Mouse (Mus musculus): ENCODE data around the gene Cblb. TPM values are rescaled to one million over a fixed set of nuclear protein-coding genes. Genes with fewer than 3 reads are reported as not detected.

The Cblb gene
- total RNA-seq, 2 experiments from 2014 or later: 20.3 to 21.9 TPM

- Histone ChIP-seq H3K27ac (0 out of 2 replicates have a peak overlapping the region, but pooled peaks have one; percentile 19), H3K4me3 (no peak overlapping the region)
- intact Hi-C loops (cut with DNase I): no loop called here
- no peak for DNase-seq (ENCODE audit: extremely low spot score in 1 of 2, low spot score in 2 of 2)
- TF ChIP-seq CTCF (IDR thresholded peaks at IDR 0.05): no peak
These were observed 83.4 kb downstream of the Cblb start for GRCm38 (mm10) chr16:52114473-52114872.

GRCm38 (mm10) chr16:52119003-52119402, 88.0 kb downstream of the Cblb start:
- no peak for TF ChIP-seq CTCF (IDR thresholded peaks at IDR 0.05)
- no peak for DNase-seq (ENCODE audit: extremely low spot score in 1 of 2, low spot score in 2 of 2)
- intact Hi-C loops (cut with DNase I): no loop called here

GRCm38 (mm10) chr16:52124974-52125373, 93.9 kb downstream of the Cblb start:
- Histone ChIP-seq H3K27ac (no peak overlapping the region), H3K4me3 (no peak overlapping the region)
- DNase-seq (ENCODE audit: extremely low spot score in 1 of 2, low spot score in 2 of 2): no peak
- no peak for TF ChIP-seq CTCF (IDR thresholded peaks at IDR 0.05)
- intact Hi-C loops (cut with DNase I): no loop called here

More at GRCm38 (mm10) chr16:52119003-52119402, 88.0 kb downstream of the Cblb start:
- Histone ChIP-seq H3K27ac (no peak overlapping the region), H3K4me3 (no peak overlapping the region)

- no peak overlapping the region for H3K27ac ChIP-seq
- H3K4me3 ChIP-seq: no peak overlapping the region
- TF ChIP-seq CTCF (IDR thresholded peaks at IDR 0.05): no peak
- intact Hi-C loops (cut with DNase I): no loop called here
- no peak for DNase-seq (ENCODE audit: extremely low spot score in 1 of 2, low spot score in 2 of 2)
These were observed 94.9 kb downstream of the Cblb start for GRCm38 (mm10) chr16:52125896-52126295.

GRCm38 (mm10) chr16:52129357-52129905, 98.4 kb downstream of the Cblb start:
- Histone ChIP-seq H3K4me3 (no peak overlapping the region), H3K27ac (no peak overlapping the region)
- intact Hi-C loops (cut with DNase I): no loop called here
- no peak for TF ChIP-seq CTCF (IDR thresholded peaks at IDR 0.05)
- no peak for DNase-seq (ENCODE audit: extremely low spot score in 1 of 2, low spot score in 2 of 2)

- Histone ChIP-seq H3K27ac (no peak overlapping the region), H3K4me3 (no peak overlapping the region)
- TF ChIP-seq CTCF (IDR thresholded peaks at IDR 0.05): no peak
- DNase-seq (ENCODE audit: extremely low spot score in 1 of 2, low spot score in 2 of 2): no peak
- intact Hi-C loops (cut with DNase I): loop anchor here (5.0 kb wide), 1 partner anchor 101 kb away; the partner anchor contains the start of gene Cblb
These were observed 101.9 kb downstream of the Cblb start for GRCm38 (mm10) chr16:52132808-52133490.

- peak; percentile 58 to 65 for DNase-seq (ENCODE audit: extremely low spot score in 1 of 2, low spot score in 2 of 2)
- Histone ChIP-seq H3K4me3 (peak overlapping the region; percentile 35), H3K27ac (peak overlapping the region; percentile 90)
- intact Hi-C loops (cut with DNase I): loop anchor here (5.0 kb wide), 1 partner anchor 102 kb away; the partner anchor contains the start of gene Cblb
- TF ChIP-seq CTCF (IDR thresholded peaks at IDR 0.05): no peak
These were observed 103.7 kb downstream of the Cblb start for GRCm38 (mm10) chr16:52134631-52135227.

GRCm38 (mm10) chr16:52135689-52136390, 104.8 kb downstream of the Cblb start:
- no peak overlapping the region for H3K4me3 ChIP-seq
- TF ChIP-seq CTCF (IDR thresholded peaks at IDR 0.05): no peak
- intact Hi-C loops (cut with DNase I): no loop called here
- H3K27ac ChIP-seq: peak overlapping the region; percentile 90
- DNase-seq (ENCODE audit: extremely low spot score in 1 of 2, low spot score in 2 of 2): no peak

GRCm38 (mm10) chr16:52143101-52143500, 112.1 kb downstream of the Cblb start:
- Histone ChIP-seq H3K27ac (no peak overlapping the region), H3K4me3 (no peak overlapping the region)
- intact Hi-C loops (cut with DNase I): no loop called here
- no peak for TF ChIP-seq CTCF (IDR thresholded peaks at IDR 0.05)
- DNase-seq (ENCODE audit: extremely low spot score in 1 of 2, low spot score in 2 of 2): no peak

- intact Hi-C loops (cut with DNase I): no loop called here
- Histone ChIP-seq H3K27ac (no peak overlapping the region), H3K4me3 (no peak overlapping the region)
- no peak for DNase-seq (ENCODE audit: extremely low spot score in 1 of 2, low spot score in 2 of 2)
- TF ChIP-seq CTCF (IDR thresholded peaks at IDR 0.05): no peak
These were observed 112.8 kb downstream of the Cblb start for GRCm38 (mm10) chr16:52143818-52144217.

GRCm38 (mm10) chr16:52144792-52145191, 113.8 kb downstream of the Cblb start:
- no peak for DNase-seq (ENCODE audit: extremely low spot score in 1 of 2, low spot score in 2 of 2)
- intact Hi-C loops (cut with DNase I): no loop called here
- no peak overlapping the region for H3K27ac ChIP-seq

GRCm38 (mm10) chr16:52145552-52145951, 114.5 kb downstream of the Cblb start:
- no peak overlapping the region for H3K27ac ChIP-seq
- no peak for TF ChIP-seq CTCF (IDR thresholded peaks at IDR 0.05)
- no peak overlapping the region for H3K4me3 ChIP-seq
- DNase-seq (ENCODE audit: extremely low spot score in 1 of 2, low spot score in 2 of 2): no peak
- intact Hi-C loops (cut with DNase I): no loop called here

More at GRCm38 (mm10) chr16:52144792-52145191, 113.8 kb downstream of the Cblb start:
- no peak overlapping the region for H3K4me3 ChIP-seq
- TF ChIP-seq CTCF (IDR thresholded peaks at IDR 0.05): no peak

Measured in left cerebral cortex, adult 2 months (tissue).